Mouse (Mus musculus): ENCODE data around the gene Fubp1. TPM values are rescaled to one million over a fixed set of nuclear protein-coding genes. Genes with fewer than 3 reads are reported as not detected.

Fubp1 gene
- polyA plus RNA-seq (2014; fragmentation: Nextera tagmentation; extraction: Ambion mirVana) = 300 and 305 TPM in 2 replicates

GRCm38 (mm10) chr3:152209967-152210634 is at the start of gene Fubp1, which contains the start of gene Dnajb4:
Gene Fubp1, plus strand, starts transcription at chr3:152210422.
Gene Dnajb4, minus strand, starts transcription at chr3:152210302.
- Histone ChIP-seq H3K27ac (ENCODE audit: low read depth) (peak within 1 kb of the TSS; percentile 100), H3K36me3 (ENCODE audit: insufficient read depth) (peaks cover 5% of the 10 kb centered on the region; the same call in 1 of the 2 replicates), H3K4me3 (ENCODE audit: low read depth, low read length) (peak within 1 kb of the TSS; percentile 99), H3K4me2 (peak within 1 kb of the TSS; percentile 83), H3K9ac (peak within 1 kb of the TSS; percentile 100), H3K9me3 (ENCODE audit: low read depth, low read length) (no peaks in the 10 kb centered on the region), H3K27me3 (ENCODE audit: insufficient read depth, low read length) (no peaks in the 10 kb centered on the region), H3K4me1 (ENCODE audit: insufficient read depth) (peaks cover 6% of the 10 kb centered on the region; the same call in 1 of the 2 replicates)
- ATAC-seq (ENCODE audit: insufficient read depth) = peak; percentile 97
- under 1% methylated on average over 84 of the region's 85 CpGs for WGBS
- DNase-seq = peak; percentile 100
- TF ChIP-seq CTCF (IDR thresholded peaks at IDR 0.05; ENCODE audit: low read depth) = no peak

- Histone ChIP-seq H3K9ac (no peak overlapping the region), H3K4me3 (ENCODE audit: low read depth, low read length) (no peak overlapping the region), H3K27me3 (ENCODE audit: insufficient read depth, low read length) (peaks cover 5% of the 10 kb centered on the region), H3K4me1 (ENCODE audit: insufficient read depth) (peaks cover 2% of the 10 kb centered on the region; the same call in 1 of the 2 replicates), H3K4me2 (no peak overlapping the region), H3K27ac (ENCODE audit: low read depth) (no peak overlapping the region), H3K36me3 (ENCODE audit: insufficient read depth) (no peaks in the 10 kb centered on the region), H3K9me3 (ENCODE audit: low read depth, low read length) (no peaks in the 10 kb centered on the region)
- WGBS = 53% methylated on average over 4 of the region's 4 CpGs
- ATAC-seq (ENCODE audit: insufficient read depth) = no peak
- no peak for DNase-seq
- TF ChIP-seq CTCF (IDR thresholded peaks at IDR 0.05; ENCODE audit: low read depth) = no peak
Measured at GRCm38 (mm10) chr3:152160607-152161006, 49.6 kb upstream of the Fubp1 start.

- no peaks in the 10 kb centered on the region for H3K9me3 ChIP-seq (ENCODE audit: low read depth, low read length)
- DNase-seq (no peak), ATAC-seq (ENCODE audit: insufficient read depth) (no peak)
- 66% methylated on average over 8 of the region's 8 CpGs for WGBS
- no peaks in the 10 kb centered on the region for H3K36me3 ChIP-seq (ENCODE audit: insufficient read depth)
- no peak for TF ChIP-seq CTCF (IDR thresholded peaks at IDR 0.05; ENCODE audit: low read depth)
- H3K27ac ChIP-seq (ENCODE audit: low read depth) = no peak overlapping the region
- no peak overlapping the region for H3K4me2 ChIP-seq
- H3K27me3 ChIP-seq (ENCODE audit: insufficient read depth, low read length) = peaks cover 10% of the 10 kb centered on the region
- H3K9ac ChIP-seq = no peak overlapping the region
- no peak overlapping the region for H3K4me3 ChIP-seq (ENCODE audit: low read depth, low read length)
- H3K4me1 ChIP-seq (ENCODE audit: insufficient read depth) = peaks cover 15% of the 10 kb centered on the region; the same call in 1 of the 2 replicates
Measured at GRCm38 (mm10) chr3:152163320-152163719, 46.9 kb upstream of the Fubp1 start.

GRCm38 (mm10) chr3:152165014-152165350 is 45.2 kb upstream of the Fubp1 start:
- H3K36me3 ChIP-seq (ENCODE audit: insufficient read depth) = no peaks in the 10 kb centered on the region
- WGBS = 30% methylated on average over 9 of the region's 9 CpGs
- peaks cover 10% of the 10 kb centered on the region for H3K27me3 ChIP-seq (ENCODE audit: insufficient read depth, low read length)
- peaks cover 15% of the 10 kb centered on the region; the same call in 1 of the 2 replicates for H3K4me1 ChIP-seq (ENCODE audit: insufficient read depth)
- peak overlapping the region; percentile 96 for H3K4me2 ChIP-seq
- no peak for ATAC-seq (ENCODE audit: insufficient read depth)
- no peaks in the 10 kb centered on the region for H3K9me3 ChIP-seq (ENCODE audit: low read depth, low read length)
- no peak for TF ChIP-seq CTCF (IDR thresholded peaks at IDR 0.05; ENCODE audit: low read depth)
- no peak overlapping the region for H3K27ac ChIP-seq (ENCODE audit: low read depth)
- H3K4me3 ChIP-seq (ENCODE audit: low read depth, low read length) = peak overlapping the region; percentile 48
- no peak for DNase-seq
- H3K9ac ChIP-seq = peak overlapping the region; percentile 55

GRCm38 (mm10) chr3:152165351-152166098 is 44.7 kb upstream of the Fubp1 start:
- H3K27ac ChIP-seq (ENCODE audit: low read depth) = 0 out of 2 replicates have a peak overlapping the region, but pooled peaks have one; percentile 8
- peaks cover 15% of the 10 kb centered on the region; the same call in 1 of the 2 replicates for H3K4me1 ChIP-seq (ENCODE audit: insufficient read depth)
- peak overlapping the region; percentile 55 for H3K9ac ChIP-seq
- peaks cover 10% of the 10 kb centered on the region for H3K27me3 ChIP-seq (ENCODE audit: insufficient read depth, low read length)
- H3K9me3 ChIP-seq (ENCODE audit: low read depth, low read length) = no peaks in the 10 kb centered on the region
- H3K36me3 ChIP-seq (ENCODE audit: insufficient read depth) = no peaks in the 10 kb centered on the region
- 0 out of 2 replicates have a peak, but pooled peaks have one; percentile 2 for TF ChIP-seq CTCF (IDR thresholded peaks at IDR 0.05; ENCODE audit: low read depth)
- H3K4me2 ChIP-seq = peak overlapping the region; percentile 96
- ATAC-seq (ENCODE audit: insufficient read depth) = peak; percentile 51
- peak; percentile 62 for DNase-seq
- 4% methylated on average over 53 of the region's 53 CpGs for WGBS
- peak overlapping the region; percentile 48 for H3K4me3 ChIP-seq (ENCODE audit: low read depth, low read length)

GRCm38 (mm10) chr3:152166099-152166423 is 44.2 kb upstream of the Fubp1 start, which contains the start of gene Gipc2:
Gene Gipc2, minus strand, starts transcription at chr3:152166230.
- Histone ChIP-seq H3K9me3 (ENCODE audit: low read depth, low read length) (no peaks in the 10 kb centered on the region), H3K4me1 (ENCODE audit: insufficient read depth) (peaks cover 18% of the 10 kb centered on the region; the same call in 1 of the 2 replicates), H3K27ac (ENCODE audit: low read depth) (0 out of 2 replicates have a peak within 1 kb of the TSS, but pooled peaks have one; percentile 8), H3K36me3 (ENCODE audit: insufficient read depth) (no peaks in the 10 kb centered on the region), H3K27me3 (ENCODE audit: insufficient read depth, low read length) (peaks cover 10% of the 10 kb centered on the region), H3K4me2 (peak within 1 kb of the TSS; percentile 96), H3K4me3 (ENCODE audit: low read depth, low read length) (peak within 1 kb of the TSS; percentile 48), H3K9ac (peak within 1 kb of the TSS; percentile 55)
- no peak for TF ChIP-seq CTCF (IDR thresholded peaks at IDR 0.05; ENCODE audit: low read depth)
- WGBS = 21% methylated on average over 10 of the region's 10 CpGs
- no peak for DNase-seq
- ATAC-seq (ENCODE audit: insufficient read depth) = no peak

All from lung, embryonic 14.5 days (tissue).